Mouse (Mus musculus) kidney, embryonic 15.5 days (tissue): Measurements from ENCODE around the gene Snx29. TPM values are rescaled to one million over a fixed set of nuclear protein-coding genes. Genes with fewer than 3 reads are reported as not detected.

ENCODE experiments used
- ATAC-seq: fragments of 200-750 bp; cut with Nextera tagmentation; replicated peaks from 2 replicates; pipeline ENCODE4 v1.8.0; 2017; ENCODE audit warnings: moderate TSS enrichment; ENCODE audit not compliant: low FRiP score
- H3K27ac ChIP-seq: fragments of 300-500 bp; sonication (generic); 2 replicates; pipeline ENCODE4 v1.5.1; 2015; ENCODE audit warnings: mild to moderate bottlenecking, inconsistent platforms
- H3K27me3 ChIP-seq: fragments of 300-500 bp; sonication (generic); 2 replicates; pipeline ENCODE4 v1.6.1; 2015; ENCODE audit warnings: inconsistent platforms
- H3K36me3 ChIP-seq: fragments of 300-500 bp; sonication (generic); 2 replicates; pipeline ENCODE4 v1.6.1; 2015; ENCODE audit warnings: inconsistent platforms
- H3K4me1 ChIP-seq: fragments of 300-500 bp; sonication (generic); 2 replicates; pipeline ENCODE4 v1.6.1; 2015; ENCODE audit warnings: inconsistent platforms
- H3K4me2 ChIP-seq: fragments of 300-500 bp; sonication (generic); 2 replicates; pipeline ENCODE4 v1.6.1; 2015; ENCODE audit warnings: moderate library complexity, mild to moderate bottlenecking, inconsistent platforms
- H3K4me3 ChIP-seq: fragments of 300-500 bp; sonication (generic); replicated peaks from 2 replicates; pipeline ENCODE4 v1.5.1; 2015; ENCODE audit warnings: mild to moderate bottlenecking, inconsistent platforms
- H3K9ac ChIP-seq: fragments of 300-500 bp; sonication (generic); 2 replicates; pipeline ENCODE4 v1.6.1; 2015; ENCODE audit warnings: mild to moderate bottlenecking, inconsistent platforms
- H3K9me3 ChIP-seq: fragments of 300-500 bp; sonication (generic); replicated peaks from 2 replicates; pipeline ENCODE4 v1.6.1; 2016; ENCODE audit warnings: inconsistent platforms
- WGBS: fragments of 180-500 bp; shearing (Covaris S2); methylation state at CpG from one replicate; pipeline ENCODE4 v1.1.7; 2015; ENCODE audit warnings: mixed read lengths; 5-methylcytosine and 5-hydroxymethylcytosine counted together
- polyA plus RNA-seq: library from polyadenylated mRNA; unstranded; fragments of >200 nt; fragmentation: Nextera tagmentation; extraction: Ambion mirVana; gene quantifications from 2 replicates; pipeline ENCODE4 v1.2.1, GENCODE M21; 2015

Gene Snx29
- polyA plus RNA-seq, 1 experiment from 2014 or later = 19.8 TPM

DNA sequence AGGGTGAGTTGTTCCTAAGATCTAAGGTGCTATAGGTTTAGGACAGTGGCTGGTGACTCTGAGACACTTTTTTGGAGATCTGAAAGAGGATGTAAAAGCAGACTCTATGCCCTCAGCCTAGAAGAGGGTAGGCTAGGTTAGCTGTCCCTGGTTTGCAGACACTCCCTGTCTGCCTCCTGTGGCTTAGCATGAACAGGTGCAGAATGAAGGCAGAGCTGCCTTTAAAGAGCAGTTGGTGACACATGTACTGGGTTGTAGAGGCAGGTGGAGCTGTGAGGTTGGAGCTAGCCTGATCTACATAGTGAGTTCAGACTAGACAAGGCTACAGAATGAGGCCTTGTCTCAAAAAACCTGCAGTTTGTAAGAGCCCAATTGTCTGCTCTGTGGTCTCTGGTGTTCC lies 427.9 kb downstream of the Snx29 start:
- H3K9ac ChIP-seq = no peak overlapping the region

DNA sequence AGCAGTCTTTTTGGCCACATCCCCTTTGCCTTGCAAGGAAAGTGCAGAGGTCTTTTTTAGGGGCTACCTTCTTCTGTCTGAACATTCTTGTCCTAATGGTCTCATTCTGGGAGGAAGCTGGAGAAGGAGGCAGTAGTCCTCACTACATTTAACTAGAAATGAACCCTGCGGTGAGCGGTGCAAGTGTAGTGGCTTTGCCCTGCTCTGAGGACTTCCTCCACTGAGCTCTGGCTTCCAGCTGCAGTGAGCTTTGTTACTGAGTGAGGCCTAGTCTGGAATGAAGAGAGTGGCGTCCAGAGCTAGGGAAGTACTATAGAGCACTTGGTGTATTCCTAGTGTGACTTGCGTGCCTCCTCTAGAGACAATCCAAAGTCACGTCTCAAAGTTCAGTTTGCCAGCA lies 429.8 kb downstream of the Snx29 start:
- 90% methylated on average over 5 of the region's 5 CpGs for WGBS
- Histone ChIP-seq H3K27ac (no peak overlapping the region), H3K4me2 (no peak overlapping the region), H3K27me3 (no peaks in the 10 kb centered on the region), H3K4me3 (no peak overlapping the region), H3K4me1 (no peaks in the 10 kb centered on the region), H3K36me3 (no peaks in the 10 kb centered on the region), H3K9ac (no peak overlapping the region), H3K9me3 (no peaks in the 10 kb centered on the region)
- no peak for ATAC-seq

More for the DNA sequence above, 427.9 kb downstream of the Snx29 start:
- Histone ChIP-seq H3K4me2 (no peak overlapping the region), H3K9me3 (no peaks in the 10 kb centered on the region), H3K4me3 (no peak overlapping the region), H3K27me3 (no peaks in the 10 kb centered on the region), H3K27ac (no peak overlapping the region), H3K4me1 (no peaks in the 10 kb centered on the region), H3K36me3 (no peaks in the 10 kb centered on the region)
- no peak for ATAC-seq

- H3K9me3 ChIP-seq = no peaks in the 10 kb centered on the region
- no peak overlapping the region for H3K4me3 ChIP-seq
- H3K9ac ChIP-seq = no peak overlapping the region
- no peaks in the 10 kb centered on the region for H3K27me3 ChIP-seq
- 94% methylated on average over 2 of the region's 2 CpGs for WGBS
- H3K4me2 ChIP-seq = no peak overlapping the region
- H3K36me3 ChIP-seq = no peaks in the 10 kb centered on the region
- H3K27ac ChIP-seq = no peak overlapping the region
- H3K4me1 ChIP-seq = no peaks in the 10 kb centered on the region
- ATAC-seq = no peak
Observed at GRCm38 (mm10) chr16:11753466-11753865, 430.8 kb downstream of the Snx29 start.

DNA sequence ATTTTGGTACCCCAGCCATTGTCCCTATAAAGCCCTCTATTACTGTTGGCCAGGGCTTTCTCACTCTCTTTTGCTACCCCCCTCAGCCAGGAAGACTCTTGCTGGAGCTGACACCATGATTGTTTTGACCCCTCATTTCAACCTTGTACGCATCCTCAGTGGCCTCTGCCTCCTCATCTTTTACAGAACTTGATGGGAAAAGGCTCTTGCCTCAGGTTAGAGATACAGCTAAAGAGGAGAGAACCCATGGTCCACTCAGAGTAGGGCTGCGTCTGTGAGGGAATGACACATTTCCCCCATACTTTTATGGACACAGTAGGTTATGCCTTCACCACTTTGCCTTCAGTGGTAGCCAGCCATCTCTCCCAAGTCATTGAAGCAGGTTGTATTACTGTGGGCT lies 431.4 kb downstream of the Snx29 start:
- no peaks in the 10 kb centered on the region for H3K9me3 ChIP-seq
- H3K4me2 ChIP-seq = no peak overlapping the region
- H3K27ac ChIP-seq = no peak overlapping the region
- no peaks in the 10 kb centered on the region for H3K4me1 ChIP-seq
- 84% methylated on average over 2 of the region's 2 CpGs for WGBS
- H3K9ac ChIP-seq = no peak overlapping the region
- H3K36me3 ChIP-seq = no peaks in the 10 kb centered on the region
- no peak overlapping the region for H3K4me3 ChIP-seq
- H3K27me3 ChIP-seq = no peaks in the 10 kb centered on the region
- no peak for ATAC-seq

DNA sequence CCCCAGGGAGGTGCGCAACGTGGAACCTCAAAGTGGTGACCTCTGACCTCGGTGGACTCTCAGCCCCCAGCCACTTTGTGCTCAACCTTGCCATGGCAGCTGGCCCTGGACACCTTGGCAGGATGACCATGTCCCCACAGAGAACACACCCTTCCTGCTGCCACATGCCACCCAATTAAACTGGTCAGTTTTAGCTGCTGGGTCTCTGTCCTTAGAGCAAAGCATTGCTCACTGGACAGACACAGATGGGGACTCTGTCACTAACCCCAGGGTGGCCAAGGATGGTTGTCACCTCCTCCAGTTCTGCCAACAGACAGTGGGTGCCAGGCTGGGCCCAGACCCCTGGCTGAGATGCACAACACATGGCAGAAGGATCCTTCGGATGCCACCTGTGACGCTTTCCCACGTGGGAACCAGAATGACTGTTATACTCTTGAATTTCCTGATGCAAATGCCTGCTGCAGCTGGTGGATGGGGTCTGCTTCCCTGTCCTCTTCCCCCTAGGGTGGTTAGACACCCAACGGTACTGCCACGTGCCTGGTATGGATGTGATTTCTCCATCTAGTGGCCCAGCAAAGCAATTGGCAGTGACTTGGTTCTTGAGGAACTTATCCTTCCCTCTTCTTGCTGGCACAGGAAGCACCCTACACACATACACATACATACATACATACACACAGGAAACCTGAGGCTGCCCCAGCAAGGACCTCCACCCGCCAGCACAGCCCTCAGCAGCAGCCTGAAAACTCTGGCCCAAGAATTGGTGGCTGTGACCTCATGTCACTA lies 432.8 kb downstream of the Snx29 start:
- Histone ChIP-seq H3K9me3 (no peaks in the 10 kb centered on the region), H3K36me3 (no peaks in the 10 kb centered on the region), H3K4me2 (no peak overlapping the region), H3K27me3 (no peaks in the 10 kb centered on the region), H3K27ac (no peak overlapping the region), H3K9ac (no peak overlapping the region), H3K4me3 (no peak overlapping the region), H3K4me1 (no peaks in the 10 kb centered on the region)
- 83% methylated on average over 9 of the region's 9 CpGs for WGBS
- ATAC-seq = no peak

DNA sequence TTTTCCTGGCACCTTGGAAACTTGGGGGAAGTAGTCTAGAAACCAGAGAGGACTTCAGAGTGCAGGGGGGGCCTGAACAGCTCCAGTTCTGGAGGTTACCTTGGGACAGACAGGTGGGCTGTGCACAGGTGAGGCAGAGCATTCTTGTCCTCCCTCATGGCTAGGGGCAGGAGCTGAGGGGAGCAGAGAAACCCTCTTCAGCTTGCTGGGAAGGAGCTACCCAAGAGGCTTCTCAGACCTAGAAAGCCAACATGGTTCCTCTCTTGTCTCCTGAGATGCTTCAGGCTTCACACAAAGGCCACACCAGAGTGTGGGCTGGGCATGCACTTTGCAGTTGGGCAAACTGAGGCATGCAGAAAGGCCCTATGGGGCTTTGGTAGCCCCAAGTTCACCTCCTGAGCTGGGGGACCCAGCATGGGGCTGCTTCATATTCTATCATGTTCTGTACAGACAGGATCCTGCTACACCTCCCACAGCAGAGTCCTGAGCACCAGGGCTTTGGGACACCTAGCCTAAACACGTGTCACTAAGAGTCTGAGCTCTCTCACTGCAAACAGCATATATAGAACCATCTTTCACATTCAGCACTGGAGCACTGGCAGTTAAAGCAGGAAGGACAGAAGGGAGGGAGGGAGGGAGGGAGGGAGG lies 434.0 kb downstream of the Snx29 start:
- 78% methylated on average over 1 of the region's 1 CpGs for WGBS
- H3K27me3 ChIP-seq = no peaks in the 10 kb centered on the region

DNA sequence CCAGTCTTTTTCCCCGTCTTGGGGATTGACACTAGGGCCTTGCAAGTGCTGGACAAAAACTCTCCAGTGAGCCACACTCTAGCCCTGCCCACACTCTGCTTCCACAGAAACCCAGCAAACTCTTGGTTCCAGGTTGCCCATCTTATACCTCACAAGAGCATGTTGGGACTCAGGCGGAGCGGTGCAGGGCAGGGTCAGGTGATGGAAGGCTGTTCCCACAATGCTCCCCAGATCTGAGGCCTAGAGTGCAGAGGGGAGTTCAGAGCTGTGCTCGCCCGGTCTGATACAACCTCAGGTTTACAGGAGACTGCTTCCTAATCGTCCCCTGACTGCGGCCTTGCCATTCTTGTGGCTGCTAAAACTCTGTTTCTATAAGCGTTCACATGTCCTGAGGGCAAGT lies 434.8 kb downstream of the Snx29 start:
- Histone ChIP-seq H3K27me3 (no peaks in the 10 kb centered on the region), H3K9me3 (no peaks in the 10 kb centered on the region)
- ATAC-seq = no peak

More for the DNA sequence above, 434.0 kb downstream of the Snx29 start:
- H3K4me2 ChIP-seq = no peak overlapping the region
- H3K9ac ChIP-seq = no peak overlapping the region
- H3K27ac ChIP-seq = no peak overlapping the region
- H3K9me3 ChIP-seq = no peaks in the 10 kb centered on the region
- H3K4me3 ChIP-seq = no peak overlapping the region
- no peaks in the 10 kb centered on the region for H3K36me3 ChIP-seq
- H3K4me1 ChIP-seq = no peaks in the 10 kb centered on the region
- ATAC-seq = no peak

GRCm38 (mm10) chr16:11757951-11758350 lies 435.2 kb downstream of the Snx29 start:
- WGBS = 84% methylated on average over 7 of the region's 7 CpGs
- no peak for ATAC-seq
- H3K27me3 ChIP-seq = no peaks in the 10 kb centered on the region
- no peak overlapping the region for H3K4me2 ChIP-seq
- H3K27ac ChIP-seq = no peak overlapping the region
- H3K4me1 ChIP-seq = no peaks in the 10 kb centered on the region
- no peak overlapping the region for H3K9ac ChIP-seq
- no peaks in the 10 kb centered on the region for H3K36me3 ChIP-seq
- no peak overlapping the region for H3K4me3 ChIP-seq
- no peaks in the 10 kb centered on the region for H3K9me3 ChIP-seq

More for the DNA sequence above, 434.8 kb downstream of the Snx29 start:
- Histone ChIP-seq H3K9ac (no peak overlapping the region), H3K27ac (no peak overlapping the region), H3K4me2 (no peak overlapping the region), H3K4me3 (no peak overlapping the region), H3K36me3 (no peaks in the 10 kb centered on the region), H3K4me1 (no peaks in the 10 kb centered on the region)
- WGBS = 89% methylated on average over 8 of the region's 8 CpGs

DNA sequence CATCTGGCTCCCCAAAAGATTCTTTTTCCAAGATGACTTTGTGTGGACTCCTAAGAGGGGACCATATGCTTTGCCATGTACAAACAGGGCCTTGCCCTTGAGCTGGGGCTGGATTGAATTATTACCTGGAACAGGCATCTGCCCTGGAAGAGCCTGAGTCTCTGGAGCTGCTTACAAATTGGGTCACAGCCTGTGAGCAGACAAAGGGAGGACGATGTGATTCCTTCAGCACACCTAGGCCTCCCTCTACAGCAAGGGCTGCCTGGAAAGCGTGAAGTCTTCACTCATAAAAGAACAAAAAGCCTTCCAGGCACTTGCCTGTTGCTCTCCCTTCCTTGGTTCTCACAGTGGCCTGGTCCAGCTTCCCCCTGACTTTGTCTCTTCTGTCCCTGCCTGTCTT lies 449.6 kb downstream of the Snx29 start:
- peaks cover 6% of the 10 kb centered on the region; the same call in 1 of the 2 replicates for H3K9me3 ChIP-seq
- H3K36me3 ChIP-seq = no peaks in the 10 kb centered on the region
- no peaks in the 10 kb centered on the region for H3K4me1 ChIP-seq
- no peak overlapping the region for H3K4me2 ChIP-seq
- 43% methylated on average over 2 of the region's 2 CpGs for WGBS
- H3K4me3 ChIP-seq = no peak overlapping the region
- no peak for ATAC-seq
- H3K27me3 ChIP-seq = no peaks in the 10 kb centered on the region
- no peak overlapping the region for H3K27ac ChIP-seq
- no peak overlapping the region for H3K9ac ChIP-seq

- Histone ChIP-seq H3K9ac (no peak overlapping the region), H3K4me1 (no peaks in the 10 kb centered on the region), H3K4me3 (no peak overlapping the region), H3K27me3 (no peaks in the 10 kb centered on the region), H3K36me3 (no peaks in the 10 kb centered on the region), H3K9me3 (peaks cover 6% of the 10 kb centered on the region; the same call in 1 of the 2 replicates), H3K4me2 (no peak overlapping the region), H3K27ac (no peak overlapping the region)
- 75% methylated on average over 1 of the region's 1 CpGs for WGBS
- no peak for ATAC-seq
Observed at GRCm38 (mm10) chr16:11774321-11774720, 451.6 kb downstream of the Snx29 start.

DNA sequence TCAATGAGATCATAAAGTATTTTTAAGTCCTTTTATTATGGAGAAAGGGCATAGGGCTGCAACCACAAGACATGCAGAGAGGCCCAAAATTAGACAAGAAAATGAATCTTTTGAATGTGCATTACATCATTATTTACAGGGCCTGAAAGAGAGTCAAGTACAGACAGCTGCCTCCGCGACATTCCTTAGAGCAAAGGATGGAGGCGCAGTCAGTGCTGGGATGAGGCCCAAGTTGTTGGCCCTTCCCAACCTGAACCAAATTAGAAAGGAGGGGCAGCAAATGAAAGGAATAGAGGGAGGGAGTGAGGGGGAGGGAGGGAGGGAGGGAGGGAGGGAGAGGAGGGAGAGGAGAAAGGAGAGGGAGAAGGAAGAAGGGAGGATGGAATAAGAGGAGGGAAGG lies 453.8 kb downstream of the Snx29 start:
- Histone ChIP-seq H3K36me3 (no peaks in the 10 kb centered on the region), H3K9me3 (no peaks in the 10 kb centered on the region), H3K27me3 (no peaks in the 10 kb centered on the region), H3K27ac (no peak overlapping the region), H3K4me3 (no peak overlapping the region), H3K4me2 (no peak overlapping the region), H3K9ac (no peak overlapping the region), H3K4me1 (no peaks in the 10 kb centered on the region)
- ATAC-seq = no peak
- 65% methylated on average over 3 of the region's 3 CpGs for WGBS

GRCm38 (mm10) chr16:11778191-11778590 lies 455.5 kb downstream of the Snx29 start:
- Histone ChIP-seq H3K9ac (no peak overlapping the region), H3K27ac (no peak overlapping the region), H3K4me3 (no peak overlapping the region), H3K36me3 (no peaks in the 10 kb centered on the region), H3K27me3 (no peaks in the 10 kb centered on the region), H3K9me3 (no peaks in the 10 kb centered on the region), H3K4me2 (no peak overlapping the region), H3K4me1 (no peaks in the 10 kb centered on the region)
- ATAC-seq = no peak
- WGBS = 77% methylated on average over 5 of the region's 5 CpGs
